Mouse (Mus musculus): ENCODE data around the gene Wdr92. TPM values are rescaled to one million over a fixed set of nuclear protein-coding genes. Genes with fewer than 3 reads are reported as not detected.
A peak's percentile ranks its signal among the peaks of the same experiment; 100 is the strongest.
"Not testable (repeated sequence)": the region's sequence is repeated elsewhere in the genome, so short reads cannot be mapped to it uniquely, and the experiment has no call there.

The Wdr92 gene
- polyA plus RNA-seq, 1 experiment from 2014 or later: 27.6 TPM

- H3K27ac ChIP-seq: no peak overlapping the region
- no peaks in the 10 kb centered on the region for H3K9me3 ChIP-seq
- 89% methylated on average over 3 of the region's 3 CpGs for WGBS
- no peaks in the 10 kb centered on the region for H3K27me3 ChIP-seq (ENCODE audit: insufficient read depth, poor library complexity, severe bottlenecking)
- H3K4me3 ChIP-seq: no peak overlapping the region
- no peak for DNase-seq (ENCODE audit: low spot score)
- H3K4me1 ChIP-seq: peaks cover 14% of the 10 kb centered on the region
- no peaks in the 10 kb centered on the region for H3K36me3 ChIP-seq
These were observed 33.6 kb downstream of the Wdr92 start for GRCm38 (mm10) chr11:17215475-17215874.

GRCm38 (mm10) chr11:17221126-17221525 is 39.2 kb downstream of the Wdr92 start:
- Histone ChIP-seq H3K36me3 (peaks cover 20% of the 10 kb centered on the region; the same call in 1 of the 2 replicates), H3K4me1 (no peaks in the 10 kb centered on the region), H3K9me3 (no peaks in the 10 kb centered on the region), H3K27me3 (ENCODE audit: insufficient read depth, poor library complexity, severe bottlenecking) (no peaks in the 10 kb centered on the region), H3K27ac (no peak overlapping the region), H3K4me3 (no peak overlapping the region)
- DNase-seq (ENCODE audit: low spot score): no peak
- WGBS: 97% methylated on average over 8 of the region's 8 CpGs

GRCm38 (mm10) chr11:17232792-17233191 is 50.9 kb downstream of the Wdr92 start:
- peak; percentile 82 for DNase-seq (ENCODE audit: low spot score)
- no peak overlapping the region for H3K4me3 ChIP-seq

GRCm38 (mm10) chr11:17236449-17237037 is 54.6 kb downstream of the Wdr92 start:
- Histone ChIP-seq H3K9me3 (no peaks in the 10 kb centered on the region), H3K4me3 (no peak overlapping the region), H3K27ac (no peak overlapping the region), H3K36me3 (peaks cover 19% of the 10 kb centered on the region), H3K4me1 (peaks cover 9% of the 10 kb centered on the region; the same call in 1 of the 2 replicates), H3K27me3 (ENCODE audit: insufficient read depth, poor library complexity, severe bottlenecking) (no peaks in the 10 kb centered on the region)
- WGBS: 79% methylated on average over 5 of the region's 5 CpGs
- no peak for DNase-seq (ENCODE audit: low spot score)

More at GRCm38 (mm10) chr11:17232792-17233191, 50.9 kb downstream of the Wdr92 start:
- H3K36me3 ChIP-seq: peaks cover 23% of the 10 kb centered on the region
- no peak overlapping the region for H3K27ac ChIP-seq
- H3K4me1 ChIP-seq: peaks cover 9% of the 10 kb centered on the region; the same call in 1 of the 2 replicates
- 45% methylated on average over 5 of the region's 5 CpGs for WGBS
- H3K9me3 ChIP-seq: no peaks in the 10 kb centered on the region
- no peaks in the 10 kb centered on the region for H3K27me3 ChIP-seq (ENCODE audit: insufficient read depth, poor library complexity, severe bottlenecking)

GRCm38 (mm10) chr11:17238598-17238997 is 56.7 kb downstream of the Wdr92 start:
- DNase-seq (ENCODE audit: low spot score); H3K4me3 ChIP-seq: not testable (repeated sequence)
- WGBS: 80% methylated on average over 5 of the region's 5 CpGs

GRCm38 (mm10) chr11:17248715-17249114 is 66.8 kb downstream of the Wdr92 start:
- no peak for DNase-seq (ENCODE audit: low spot score)
- Histone ChIP-seq H3K4me1 (no peaks in the 10 kb centered on the region), H3K9me3 (no peaks in the 10 kb centered on the region), H3K27me3 (ENCODE audit: insufficient read depth, poor library complexity, severe bottlenecking) (no peaks in the 10 kb centered on the region), H3K27ac (no peak overlapping the region), H3K4me3 (no peak overlapping the region), H3K36me3 (no peaks in the 10 kb centered on the region)

More at GRCm38 (mm10) chr11:17238598-17238997, 56.7 kb downstream of the Wdr92 start:
- not testable (repeated sequence) for H3K9me3 ChIP-seq; H3K27ac ChIP-seq; H3K27me3 ChIP-seq (ENCODE audit: insufficient read depth, poor library complexity, severe bottlenecking); H3K36me3 ChIP-seq; H3K4me1 ChIP-seq

GRCm38 (mm10) chr11:17256813-17257365 is 75.0 kb downstream of the Wdr92 start:
- Histone ChIP-seq H3K4me3 (peak overlapping the region; percentile 88), H3K36me3 (no peaks in the 10 kb centered on the region), H3K27me3 (ENCODE audit: insufficient read depth, poor library complexity, severe bottlenecking) (no peaks in the 10 kb centered on the region), H3K27ac (peak overlapping the region; percentile 97), H3K9me3 (no peaks in the 10 kb centered on the region), H3K4me1 (peaks cover 12% of the 10 kb centered on the region)
- no peak for DNase-seq (ENCODE audit: low spot score)
- 59% methylated on average over 8 of the region's 8 CpGs for WGBS

- Histone ChIP-seq H3K4me3 (peak within 1 kb of the TSS; percentile 88), H3K27me3 (ENCODE audit: insufficient read depth, poor library complexity, severe bottlenecking) (no peaks in the 10 kb centered on the region), H3K36me3 (no peaks in the 10 kb centered on the region), H3K27ac (peak within 1 kb of the TSS; percentile 97), H3K4me1 (peaks cover 12% of the 10 kb centered on the region), H3K9me3 (no peaks in the 10 kb centered on the region)
- under 1% methylated on average over 33 of the region's 33 CpGs for WGBS
- peak; percentile 96 for DNase-seq (ENCODE audit: low spot score)
These were observed 75.5 kb downstream of the Wdr92 start, which contains the start of gene C1d for GRCm38 (mm10) chr11:17257443-17257842. TSS of gene C1d (plus strand) at chr11:17257579.

- no peak for DNase-seq (ENCODE audit: low spot score)
- H3K9me3 ChIP-seq: no peaks in the 10 kb centered on the region
- H3K4me3 ChIP-seq: peak overlapping the region; percentile 88
- WGBS: under 1% methylated on average over 17 of the region's 17 CpGs
- peaks cover 12% of the 10 kb centered on the region for H3K4me1 ChIP-seq
- no peaks in the 10 kb centered on the region for H3K36me3 ChIP-seq
- peak overlapping the region; percentile 97 for H3K27ac ChIP-seq
- H3K27me3 ChIP-seq (ENCODE audit: insufficient read depth, poor library complexity, severe bottlenecking): no peaks in the 10 kb centered on the region
These were observed 76.0 kb downstream of the Wdr92 start for GRCm38 (mm10) chr11:17257861-17258260.

- no peak overlapping the region for H3K27ac ChIP-seq
- H3K27me3 ChIP-seq (ENCODE audit: insufficient read depth, poor library complexity, severe bottlenecking): no peaks in the 10 kb centered on the region
- H3K36me3 ChIP-seq: peaks cover 17% of the 10 kb centered on the region
- 91% methylated on average over 4 of the region's 4 CpGs for WGBS
- no peak overlapping the region for H3K4me3 ChIP-seq
- DNase-seq (ENCODE audit: low spot score): no peak
- no peaks in the 10 kb centered on the region for H3K4me1 ChIP-seq
- no peaks in the 10 kb centered on the region for H3K9me3 ChIP-seq
These were observed 85.3 kb downstream of the Wdr92 start for GRCm38 (mm10) chr11:17267176-17267575.

GRCm38 (mm10) chr11:17268801-17269200 is 86.9 kb downstream of the Wdr92 start:
- Histone ChIP-seq H3K4me1 (no peaks in the 10 kb centered on the region), H3K27ac (no peak overlapping the region), H3K4me3 (no peak overlapping the region), H3K36me3 (peaks cover 16% of the 10 kb centered on the region), H3K27me3 (ENCODE audit: insufficient read depth, poor library complexity, severe bottlenecking) (no peaks in the 10 kb centered on the region), H3K9me3 (no peaks in the 10 kb centered on the region)
- no peak for DNase-seq (ENCODE audit: low spot score)
- 85% methylated on average over 1 of the region's 1 CpGs for WGBS

GRCm38 (mm10) chr11:17279959-17280358 is 98.1 kb downstream of the Wdr92 start:
- no peak for DNase-seq (ENCODE audit: low spot score)
- no peak overlapping the region for H3K27ac ChIP-seq
- H3K4me3 ChIP-seq: no peak overlapping the region
- 16% methylated on average over 9 of the region's 9 CpGs for WGBS
- H3K27me3 ChIP-seq (ENCODE audit: insufficient read depth, poor library complexity, severe bottlenecking): no peaks in the 10 kb centered on the region
- no peaks in the 10 kb centered on the region for H3K4me1 ChIP-seq
- no peaks in the 10 kb centered on the region for H3K9me3 ChIP-seq
- no peaks in the 10 kb centered on the region for H3K36me3 ChIP-seq
